Mouse (Mus musculus): ENCODE results near the gene Vmn1r224.

Gene Vmn1r224

DNA sequence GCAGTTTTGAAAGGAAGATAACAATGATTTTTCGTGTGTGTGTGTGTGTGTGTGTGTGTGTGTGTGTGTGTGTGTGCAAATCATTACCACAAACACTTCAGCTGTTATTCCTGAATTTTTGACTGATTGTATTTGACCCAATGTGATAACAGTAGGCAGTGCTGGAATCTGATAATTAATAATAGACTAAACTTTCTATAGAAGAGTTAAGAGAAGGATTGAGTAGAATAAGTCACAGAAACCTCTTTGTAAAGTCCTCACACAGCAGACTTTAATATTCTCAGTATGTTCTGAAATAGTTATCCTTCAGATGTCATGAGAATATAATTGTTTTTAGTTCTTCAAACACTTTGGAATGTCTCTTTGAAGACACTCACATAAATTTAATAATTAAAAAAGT lies at the start of gene Vmn1r224:
Gene Vmn1r224, plus strand, starts transcription at position 301 of the 400 bp plus-strand sequence.
- no peak for DNase-seq (ENCODE audit: low spot score in 2 of 2)

DNA sequence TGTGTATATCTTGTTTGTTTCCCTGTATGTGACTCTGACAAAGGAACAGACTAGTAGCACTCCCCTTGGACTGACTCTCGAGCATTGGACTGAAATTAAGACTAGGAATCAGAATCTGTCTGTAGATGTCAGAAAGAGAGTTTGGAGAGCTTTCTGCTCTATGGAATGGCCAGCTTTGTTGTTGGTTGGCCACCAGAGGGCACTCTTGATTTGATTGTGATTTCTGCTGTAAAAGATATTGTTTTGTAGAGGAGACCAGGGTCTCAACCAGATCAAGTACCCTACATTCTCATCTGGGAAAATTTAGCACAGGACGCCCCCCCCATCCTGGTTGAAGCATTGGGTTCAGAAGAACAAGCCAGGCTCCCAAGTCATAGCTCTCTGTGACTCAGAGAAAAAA lies 14.8 kb upstream of the Vmn1r224 start:
- no peak for DNase-seq (ENCODE audit: low spot score in 2 of 2)

DNA sequence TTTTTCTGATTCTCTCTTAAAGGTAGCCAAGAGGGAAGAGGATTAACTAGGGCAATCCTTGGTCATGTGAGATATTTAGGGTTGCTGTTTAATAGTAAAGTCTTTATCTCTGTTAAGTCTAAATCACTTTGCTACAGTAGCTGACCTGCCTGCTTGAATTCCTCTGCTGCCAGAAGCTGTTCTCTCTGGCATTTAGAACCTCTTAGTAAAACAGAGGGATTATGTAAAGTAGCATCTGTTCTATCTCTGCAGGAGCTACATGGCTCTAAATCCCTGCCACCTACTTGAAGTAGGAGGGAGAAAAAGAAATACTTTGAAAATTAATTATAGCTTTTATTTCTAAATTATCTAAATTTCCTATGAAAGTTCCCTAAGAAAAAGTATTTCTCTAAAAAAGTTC lies 25.3 kb downstream of the Vmn1r224 start:
- DNase-seq (ENCODE audit: low spot score in 2 of 2), result no peak

DNA sequence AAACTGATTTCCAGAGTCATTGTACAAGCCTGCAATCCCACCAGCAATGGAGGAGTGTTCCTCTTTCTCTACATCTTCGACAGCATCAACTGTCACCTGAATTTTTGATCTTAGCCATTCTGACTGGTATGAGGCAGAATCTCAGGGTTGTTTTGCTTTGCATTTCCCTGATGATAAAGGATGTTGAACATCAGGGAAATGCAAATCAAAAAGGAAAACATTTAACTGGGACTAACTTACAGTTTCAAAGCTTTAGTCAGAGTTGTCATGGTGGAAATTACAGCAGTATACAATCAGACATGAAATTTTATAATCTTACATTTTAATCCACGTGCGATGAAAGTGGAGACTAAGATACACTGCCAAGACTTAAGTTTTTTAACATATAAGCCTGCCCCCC lies 59.4 kb downstream of the Vmn1r224 start:
- DNase-seq (ENCODE audit: low spot score in 2 of 2), result no peak
